Mouse (Mus musculus) forebrain, embryonic 11.5 days (tissue): ENCODE results near the gene Smad5. TPM values are rescaled to one million over a fixed set of nuclear protein-coding genes. Genes with fewer than 3 reads are reported as not detected.
A peak's percentile ranks its signal among the peaks of the same experiment; 100 is the strongest.

ENCODE experiments used
- ATAC-seq: fragments of 200-750 bp; cut with Nextera tagmentation; replicated peaks from 2 replicates; pipeline ENCODE4 v1.8.0; 2017; ENCODE audit warnings: moderate TSS enrichment; ENCODE audit not compliant: low FRiP score
- DNase-seq: peaks from one replicate; pipeline ENCODE4 v3.0.0-alpha.2; 2017; ENCODE audit warnings: low spot score
- H3K27ac ChIP-seq: fragments of 300-500 bp; sonication (generic); 2 replicates; pipeline ENCODE4 v1.5.1; 2014; ENCODE audit warnings: low read depth, low read length
- H3K27me3 ChIP-seq: fragments of 300-500 bp; sonication (generic); 2 replicates; pipeline ENCODE4 v1.6.1; 2014; ENCODE audit warnings: mild to moderate bottlenecking, low read length, mixed read lengths; ENCODE audit not compliant: control insufficient read depth, insufficient read depth
- H3K36me3 ChIP-seq: fragments of 300-500 bp; sonication (generic); 2 replicates; pipeline ENCODE4 v1.6.1; 2014; ENCODE audit warnings: mild to moderate bottlenecking, low read length, moderate library complexity, mixed read lengths; ENCODE audit not compliant: control insufficient read depth, insufficient read depth
- H3K4me1 ChIP-seq: fragments of 300-500 bp; sonication (generic); replicated peaks from 2 replicates; pipeline ENCODE4 v1.6.1; 2014; ENCODE audit warnings: low read length, mixed read lengths; ENCODE audit not compliant: control insufficient read depth, insufficient read depth
- H3K4me2 ChIP-seq: fragments of 300-500 bp; sonication (generic); 2 replicates; pipeline ENCODE4 v1.6.1; 2014; ENCODE audit warnings: low read depth, mild to moderate bottlenecking, low read length, moderate library complexity, mixed read lengths; ENCODE audit not compliant: severe bottlenecking
- H3K4me3 ChIP-seq: fragments of 300-500 bp; sonication (generic); 2 replicates; pipeline ENCODE4 v1.5.1; 2014; ENCODE audit warnings: low read depth, low read length
- H3K9ac ChIP-seq: fragments of 300-500 bp; sonication (generic); 2 replicates; pipeline ENCODE4 v1.6.1; 2014; ENCODE audit warnings: low read length
- H3K9me3 ChIP-seq: fragments of 300-500 bp; sonication (generic); 2 replicates; pipeline ENCODE4 v1.6.1; 2016; ENCODE audit warnings: low read length, mixed read lengths; ENCODE audit not compliant: control insufficient read depth
- WGBS: fragments of 180-500 bp; shearing (Covaris S2); extraction: QIAGEN DNeasy Blood & Tissue Kit; methylation state at CpG from one replicate; pipeline ENCODE4 v1.1.7; 2014; 5-methylcytosine and 5-hydroxymethylcytosine counted together
- polyA plus RNA-seq: library from polyadenylated mRNA; unstranded; fragments of >200 nt; fragmentation: Nextera tagmentation; extraction: Ambion mirVana; gene quantifications from 2 replicates; pipeline ENCODE4 v1.2.1, GENCODE M21; 2014

The Smad5 gene
- polyA plus RNA-seq, 1 experiment from 2014 or later = 51.8 TPM

- DNase-seq (no peak), ATAC-seq (no peak)
- H3K27ac ChIP-seq = no peak overlapping the region
- H3K9ac ChIP-seq = no peak overlapping the region
- no peak overlapping the region for H3K4me3 ChIP-seq
- H3K4me2 ChIP-seq = no peak overlapping the region
- no peaks in the 10 kb centered on the region for H3K36me3 ChIP-seq
- H3K27me3 ChIP-seq = no peaks in the 10 kb centered on the region
- H3K9me3 ChIP-seq = no peaks in the 10 kb centered on the region
- peaks cover 4% of the 10 kb centered on the region; the same call in 1 of the 2 replicates for H3K4me1 ChIP-seq
- 91% methylated on average over 2 of the region's 2 CpGs for WGBS
Measured at GRCm38 (mm10) chr13:56697171-56697570, 5.6 kb upstream of the Smad5 start.

GRCm38 (mm10) chr13:56698391-56698790, 4.4 kb upstream of the Smad5 start:
- 31% methylated on average over 9 of the region's 9 CpGs for WGBS
- Histone ChIP-seq H3K27me3 (no peaks in the 10 kb centered on the region), H3K36me3 (no peaks in the 10 kb centered on the region), H3K9me3 (no peaks in the 10 kb centered on the region), H3K4me1 (peaks cover 4% of the 10 kb centered on the region; the same call in 1 of the 2 replicates), H3K9ac (no peak overlapping the region), H3K27ac (peak overlapping the region; percentile 37; the same call in 1 of the 2 replicates), H3K4me3 (no peak overlapping the region), H3K4me2 (no peak overlapping the region)
- ATAC-seq = no peak
- peak; percentile 52 for DNase-seq

GRCm38 (mm10) chr13:56699370-56699769, 3.4 kb upstream of the Smad5 start:
- Histone ChIP-seq H3K27ac (no peak overlapping the region), H3K4me3 (no peak overlapping the region), H3K9me3 (no peaks in the 10 kb centered on the region), H3K36me3 (no peaks in the 10 kb centered on the region), H3K4me1 (peaks cover 4% of the 10 kb centered on the region; the same call in 1 of the 2 replicates), H3K4me2 (no peak overlapping the region), H3K9ac (no peak overlapping the region), H3K27me3 (no peaks in the 10 kb centered on the region)
- no peak for DNase-seq
- no peak for ATAC-seq
- 90% methylated on average over 2 of the region's 2 CpGs for WGBS

GRCm38 (mm10) chr13:56700981-56701380, 1.8 kb upstream of the Smad5 start:
- Histone ChIP-seq H3K4me2 (no peak overlapping the region), H3K4me3 (no peak overlapping the region), H3K4me1 (peaks cover 17% of the 10 kb centered on the region), H3K9ac (no peak overlapping the region), H3K27me3 (no peaks in the 10 kb centered on the region), H3K27ac (no peak overlapping the region), H3K36me3 (no peaks in the 10 kb centered on the region), H3K9me3 (no peaks in the 10 kb centered on the region)
- DNase-seq (no peak), ATAC-seq (no peak)
- WGBS = 86% methylated on average over 1 of the region's 1 CpGs

GRCm38 (mm10) chr13:56701924-56702323, 886 bp upstream of the Smad5 start:
- 70% methylated on average over 10 of the region's 10 CpGs for WGBS
- Histone ChIP-seq H3K4me2 (no peak overlapping the region), H3K27ac (no peak overlapping the region)

GRCm38 (mm10) chr13:56703222-56703870, 536 bp downstream of the Smad5 start:
- ATAC-seq = peak; percentile 80

More at GRCm38 (mm10) chr13:56701924-56702323, 886 bp upstream of the Smad5 start:
- Histone ChIP-seq H3K27me3 (no peaks in the 10 kb centered on the region), H3K9me3 (no peaks in the 10 kb centered on the region), H3K9ac (no peak overlapping the region), H3K36me3 (no peaks in the 10 kb centered on the region), H3K4me3 (no peak overlapping the region), H3K4me1 (peaks cover 18% of the 10 kb centered on the region)
- ATAC-seq (no peak), DNase-seq (no peak)

GRCm38 (mm10) chr13:56703871-56704321, 1.1 kb downstream of the Smad5 start:
- Histone ChIP-seq H3K4me3 (peak overlapping the region; percentile 81), H3K27ac (peak overlapping the region; percentile 97), H3K9me3 (no peaks in the 10 kb centered on the region), H3K27me3 (no peaks in the 10 kb centered on the region), H3K9ac (peak overlapping the region; percentile 94), H3K4me2 (peak overlapping the region; percentile 73), H3K36me3 (no peaks in the 10 kb centered on the region), H3K4me1 (peaks cover 14% of the 10 kb centered on the region)
- WGBS = under 1% methylated on average over 11 of the region's 11 CpGs
- DNase-seq = no peak
- no peak; the same call in 1 of the 2 replicates for ATAC-seq

More at GRCm38 (mm10) chr13:56703222-56703870, 536 bp downstream of the Smad5 start:
- Histone ChIP-seq H3K4me3 (peak overlapping the region; percentile 81), H3K36me3 (no peaks in the 10 kb centered on the region), H3K27me3 (no peaks in the 10 kb centered on the region), H3K4me2 (peak overlapping the region; percentile 73), H3K9me3 (no peaks in the 10 kb centered on the region), H3K4me1 (peaks cover 14% of the 10 kb centered on the region), H3K9ac (peak overlapping the region; percentile 94), H3K27ac (peak overlapping the region; percentile 97)
- DNase-seq = peak; percentile 88
- under 1% methylated on average over 66 of the region's 80 CpGs for WGBS

GRCm38 (mm10) chr13:56704596-56704995, 1.8 kb downstream of the Smad5 start:
- peak overlapping the region; percentile 94; the same call in 1 of the 2 replicates for H3K9ac ChIP-seq
- H3K4me3 ChIP-seq = peak overlapping the region; percentile 81
- peaks cover 14% of the 10 kb centered on the region for H3K4me1 ChIP-seq
- WGBS = 80% methylated on average over 2 of the region's 2 CpGs
- H3K9me3 ChIP-seq = no peaks in the 10 kb centered on the region
- H3K4me2 ChIP-seq = peak overlapping the region; percentile 73
- no peak overlapping the region for H3K27ac ChIP-seq
- DNase-seq = no peak
- no peaks in the 10 kb centered on the region for H3K27me3 ChIP-seq
- no peaks in the 10 kb centered on the region for H3K36me3 ChIP-seq
- no peak for ATAC-seq

- H3K4me1 ChIP-seq = peaks cover 14% of the 10 kb centered on the region
- H3K27me3 ChIP-seq = no peaks in the 10 kb centered on the region
- no peaks in the 10 kb centered on the region for H3K9me3 ChIP-seq
- no peak overlapping the region for H3K4me2 ChIP-seq
- 99% methylated on average over 4 of the region's 4 CpGs for WGBS
- H3K4me3 ChIP-seq = no peak overlapping the region
- DNase-seq (no peak), ATAC-seq (no peak)
- H3K9ac ChIP-seq = no peak overlapping the region
- no peak overlapping the region for H3K27ac ChIP-seq
- no peaks in the 10 kb centered on the region; the same call in 1 of the 2 replicates for H3K36me3 ChIP-seq
Measured at GRCm38 (mm10) chr13:56707111-56707510, 4.3 kb downstream of the Smad5 start.
